Mouse (Mus musculus) embryo, embryonic 10.5 days (tissue): ENCODE measurements at regions not wholly inside any gene's neighbourhood (a gene's known extent, or its start where the extent isn't known, plus 50 kb on each side); places are given as distances from the start of the nearest gene placed in this dataset.
"Not testable (repeated sequence)": the region's sequence is repeated elsewhere in the genome, so short reads cannot be mapped to it uniquely, and the experiment has no call there.

Experiments used
- DNase-seq: peaks from one replicate; pipeline ENCODE4 v3.0.0-alpha.2; 2015; ENCODE audit warnings: low spot score

GRCm38 (mm10) chr14:37571971-37572370 is 436.9 kb upstream of the Ghitm start:
- no peak for DNase-seq

- no peak for DNase-seq
Observed at GRCm38 (mm10) chr14:37558258-37558657, 423.2 kb upstream of the Ghitm start.

DNA sequence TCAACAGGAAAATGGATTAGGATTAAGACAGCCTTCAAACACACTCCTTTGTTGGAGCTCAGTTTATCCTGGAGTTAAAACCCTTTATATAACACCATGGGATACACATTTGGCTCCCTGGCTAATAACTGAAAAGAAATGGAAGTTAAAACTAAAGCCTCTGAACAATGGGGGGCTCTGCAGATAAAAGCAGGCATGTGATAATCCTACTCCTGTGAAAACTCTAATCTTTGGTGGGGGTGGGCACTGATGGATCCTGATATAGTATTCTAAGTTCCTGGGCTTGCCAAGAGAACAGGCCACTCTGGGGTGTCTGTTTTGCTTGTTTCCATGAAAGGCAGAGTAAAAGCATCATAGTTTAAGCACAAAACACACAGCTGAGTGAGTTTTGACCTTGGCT is 388.5 kb upstream of the Ghitm start:
- DNase-seq = peak; percentile 2

- not testable (repeated sequence) for DNase-seq
Observed at GRCm38 (mm10) chr14:37520631-37521030, 385.6 kb upstream of the Ghitm start.

- DNase-seq = no peak
Observed at GRCm38 (mm10) chr14:37505314-37505713, 370.2 kb upstream of the Ghitm start.

DNA sequence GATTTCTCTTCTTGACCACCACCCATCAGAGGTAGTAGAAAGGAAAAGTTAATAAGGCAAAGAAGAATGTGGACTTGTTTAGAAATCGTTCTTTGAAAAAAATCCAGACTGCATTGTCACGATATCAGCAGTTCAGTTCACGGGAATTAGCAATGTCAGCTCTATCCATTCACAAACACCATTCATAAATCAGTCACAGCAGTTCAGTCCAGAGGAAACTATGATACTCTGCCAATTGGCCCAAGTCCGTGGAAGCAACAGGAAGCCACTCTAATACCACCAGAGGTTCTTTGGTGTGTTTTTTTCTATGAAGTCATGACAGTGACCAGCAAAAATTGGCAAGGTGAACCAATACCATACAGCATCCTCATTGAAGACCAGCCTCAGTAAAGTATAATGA is 355.6 kb upstream of the Ghitm start:
- no peak for DNase-seq

- no peak for DNase-seq
Observed at GRCm38 (mm10) chr14:37485292-37485691, 350.2 kb upstream of the Ghitm start.

GRCm38 (mm10) chr14:37477599-37477998 is 342.5 kb upstream of the Ghitm start:
- no peak for DNase-seq

DNA sequence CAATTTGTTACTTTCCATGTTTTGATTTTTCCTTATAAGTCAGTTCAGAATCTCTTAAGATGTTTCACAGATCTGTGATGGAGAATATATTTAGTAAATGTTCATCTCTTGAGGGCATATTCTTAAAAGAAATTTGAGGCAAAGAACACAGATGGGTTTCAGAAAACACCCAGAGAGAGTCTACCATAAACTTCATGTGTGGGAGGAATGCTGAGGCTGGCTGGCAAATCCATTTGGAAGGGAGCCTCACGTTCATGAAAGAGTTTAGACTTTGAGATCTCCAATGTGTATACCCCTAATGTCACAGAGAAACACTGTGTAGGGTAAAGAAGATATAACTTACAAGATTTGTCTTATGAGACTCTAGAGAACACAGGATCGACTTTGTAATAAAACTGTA is 333.6 kb upstream of the Ghitm start:
- no peak for DNase-seq

- no peak for DNase-seq
Observed at GRCm38 (mm10) chr14:37440874-37441273, 305.8 kb upstream of the Ghitm start.

GRCm38 (mm10) chr14:37430656-37431055 is 295.6 kb upstream of the Ghitm start:
- DNase-seq = peak; percentile 7

- DNase-seq = no peak
Observed at GRCm38 (mm10) chr14:37425506-37425905, 290.4 kb upstream of the Ghitm start.

DNA sequence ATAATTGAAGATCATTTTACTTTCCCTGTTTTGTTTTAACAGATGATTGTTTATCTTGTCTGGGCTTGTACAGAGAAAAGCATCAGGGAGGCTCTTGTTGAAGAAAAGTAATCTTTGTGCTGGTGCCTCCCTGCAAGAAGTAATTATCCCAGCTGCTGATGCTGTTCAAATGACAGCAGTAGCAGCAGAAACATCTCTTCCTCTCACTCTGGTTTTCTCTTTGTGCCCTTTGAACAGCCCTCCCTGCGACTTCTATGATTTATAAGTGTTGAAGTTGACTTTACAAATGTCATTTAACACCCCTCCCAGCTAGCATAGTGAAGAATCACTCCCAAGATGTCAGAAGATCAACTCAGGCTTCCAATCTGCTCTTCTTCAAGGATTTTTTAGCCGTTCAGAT is 286.5 kb upstream of the Ghitm start:
- DNase-seq = no peak

DNA sequence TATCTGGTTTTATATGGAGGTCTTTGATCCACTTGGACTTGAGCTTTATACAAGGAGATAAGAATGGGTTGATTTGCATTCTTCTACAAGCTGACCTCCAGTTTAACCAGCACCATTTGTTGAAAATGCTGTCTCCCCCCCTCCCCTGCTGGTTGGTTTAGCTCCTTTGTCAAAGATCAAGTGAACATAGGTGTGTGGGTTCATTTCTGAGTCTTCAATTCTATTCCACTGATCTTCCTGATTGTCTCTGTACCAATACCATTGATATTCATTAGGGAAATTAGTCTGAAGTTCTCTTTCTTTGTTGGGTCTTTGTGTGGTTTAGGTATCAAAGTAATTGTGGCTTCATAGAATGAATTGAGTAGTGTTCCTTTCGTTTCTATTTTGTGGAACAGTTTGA is 277.5 kb upstream of the Ghitm start:
- DNase-seq = not testable (repeated sequence)

GRCm38 (mm10) chr14:37371972-37372371 is 236.9 kb upstream of the Ghitm start:
- DNase-seq = no peak

- no peak for DNase-seq
Observed at GRCm38 (mm10) chr14:37361896-37362295, 226.8 kb upstream of the Ghitm start.

- peak; percentile 86 for DNase-seq
Observed at GRCm38 (mm10) chr14:37355968-37356704, 221.1 kb upstream of the Ghitm start.

GRCm38 (mm10) chr14:37323392-37323791 is 188.3 kb upstream of the Ghitm start:
- DNase-seq = peak; percentile 7

- DNase-seq = no peak
Observed at GRCm38 (mm10) chr14:37315239-37315895, 180.3 kb upstream of the Ghitm start.

DNA sequence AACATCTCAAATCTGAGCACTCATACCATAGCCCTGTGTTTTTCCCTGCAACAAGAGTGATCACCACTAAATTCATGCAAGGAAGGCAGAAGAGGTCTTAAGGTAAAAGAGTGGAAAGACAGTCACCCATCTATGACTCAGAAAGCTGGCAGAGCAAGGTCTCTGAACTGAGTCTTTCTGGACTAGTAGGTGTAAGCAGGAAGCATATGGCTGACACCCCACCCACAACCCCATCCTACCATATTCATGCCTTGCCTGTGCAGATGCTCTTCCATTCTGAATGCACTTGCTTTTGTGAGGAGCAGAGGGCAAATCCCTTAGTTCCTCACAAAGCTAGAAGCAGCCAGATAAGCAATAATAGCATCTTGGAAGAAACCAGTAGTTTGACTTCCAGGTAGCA is 178.8 kb upstream of the Ghitm start:
- DNase-seq = no peak

- DNase-seq = no peak
Observed at GRCm38 (mm10) chr14:37312887-37313286, 177.8 kb upstream of the Ghitm start.

- no peak for DNase-seq
Observed at GRCm38 (mm10) chr14:37306622-37307274, 171.7 kb upstream of the Ghitm start.

GRCm38 (mm10) chr14:37298631-37299030 is 163.6 kb upstream of the Ghitm start:
- no peak for DNase-seq
